8 mouse cellular contexts compared by ENCODE assay signal in genomic region chr7:81707471-81708140, GRCm38 (mm10). TPM values are rescaled to one million over a fixed set of nuclear protein-coding genes. Genes with fewer than 3 reads are reported as not detected.
DNase-seq lines count a peak whose midpoint lies in the region; ATAC-seq and TF ChIP-seq lines count a peak whose summit lies in the region.

Gene Homer2, minus strand, starts transcription at chr7:81707527.

- WGBS in kidney, adult 2 months: 74% methylated on average over 14 of the region's 14 CpGs
- 43% methylated on average over 14 of the region's 14 CpGs for WGBS in cerebellum, adult 2 months
- 71% methylated on average over 14 of the region's 14 CpGs for WGBS in intestine, embryonic 16.5 days
- WGBS in midbrain, embryonic 13.5 days: 76% methylated on average over 14 of the region's 14 CpGs

- peak within 1 kb of the TSS; percentile 76 for H3K9ac ChIP-seq in intestine, embryonic 16.5 days (ENCODE audit: low read depth, low read length)
- peak within 1 kb of the TSS; percentile 73 for H3K9ac ChIP-seq in midbrain, embryonic 13.5 days (replicated peaks)

- H3K27me3 ChIP-seq in kidney, adult 2 months (replicated peaks; ENCODE audit: control insufficient read depth, insufficient read depth, low read length): no peaks in the 10 kb centered on the region
- no peaks in the 10 kb centered on the region; the same call in 1 of the 2 replicates for H3K27me3 ChIP-seq in cerebellum, adult 2 months (ENCODE audit: control insufficient read depth, insufficient read depth, low read length)
- H3K27me3 ChIP-seq in intestine, embryonic 16.5 days (replicated peaks; ENCODE audit: control insufficient read depth, insufficient read depth, low read length): peaks cover 5% of the 10 kb centered on the region; the same call in 1 of the 2 replicates
- H3K27me3 ChIP-seq in midbrain, embryonic 13.5 days: peaks cover 33% of the 10 kb centered on the region

- peak within 1 kb of the TSS; percentile 41 for H3K4me3 ChIP-seq in kidney, adult 2 months (ENCODE audit: insufficient read depth, low read depth, low read length)
- H3K4me3 ChIP-seq in cerebellum, adult 2 months (replicated peaks; ENCODE audit: insufficient read depth, low read depth, low read length): peak within 1 kb of the TSS; percentile 59
- H3K4me3 ChIP-seq in intestine, embryonic 16.5 days (ENCODE audit: low read length): peak within 1 kb of the TSS; percentile 76
- peak within 1 kb of the TSS; percentile 71 for H3K4me3 ChIP-seq in midbrain, embryonic 13.5 days (replicated peaks)

- no peak for DNase-seq in kidney, adult 2 months
- DNase-seq in kidney, adult 8-10 months: no peak
- peak; percentile 39 to 40 for DNase-seq in cerebellum, adult 2 months
- DNase-seq in gastrocnemius, postnatal 4 days (ENCODE audit: low spot score in 2 of 2): no peak
- no peak for DNase-seq in frontal cortex, postnatal 36 days (ENCODE audit: low spot score in 2 of 2)
- no peak for DNase-seq in frontal cortex, postnatal 10 days (ENCODE audit: low spot score in 2 of 2)

- H3K4me2 ChIP-seq in intestine, embryonic 16.5 days (ENCODE audit: low read depth, low read length): peak within 1 kb of the TSS; percentile 88
- H3K4me2 ChIP-seq in midbrain, embryonic 13.5 days (replicated peaks): peak within 1 kb of the TSS; percentile 86

- no peaks in the 10 kb centered on the region for H3K4me1 ChIP-seq in kidney, adult 2 months (ENCODE audit: control insufficient read depth, insufficient read depth, low read length)
- peaks cover 7% of the 10 kb centered on the region; the same call in 1 of the 2 replicates for H3K4me1 ChIP-seq in cerebellum, adult 2 months (ENCODE audit: control insufficient read depth, insufficient read depth, low read length)
- H3K4me1 ChIP-seq in intestine, embryonic 16.5 days (ENCODE audit: control insufficient read depth, insufficient read depth, low read length): no peaks in the 10 kb centered on the region
- peaks cover 16% of the 10 kb centered on the region for H3K4me1 ChIP-seq in midbrain, embryonic 13.5 days (replicated peaks)

- no peak for TF ChIP-seq POLR2A in kidney, adult 2 months (IDR thresholded peaks at IDR 0.05; ENCODE audit: low read depth, low read length)
- TF ChIP-seq POLR2A in cerebellum, adult 2 months (IDR thresholded peaks at IDR 0.05; ENCODE audit: borderline replicate concordance, insufficient read depth, low read length): no peak

- no peak within 1 kb of the TSS for H3K27ac ChIP-seq in kidney, adult 2 months (ENCODE audit: insufficient read depth, low read depth, low read length)
- peak within 1 kb of the TSS; percentile 4; the same call in 1 of the 2 replicates for H3K27ac ChIP-seq in cerebellum, adult 2 months (ENCODE audit: insufficient read depth, low read length)
- H3K27ac ChIP-seq in intestine, embryonic 16.5 days (ENCODE audit: low read length): peak within 1 kb of the TSS; percentile 57
- peak within 1 kb of the TSS; percentile 41 for H3K27ac ChIP-seq in midbrain, embryonic 13.5 days

- H3K36me3 ChIP-seq in kidney, adult 2 months (ENCODE audit: control insufficient read depth, insufficient read depth, low read length): no peaks in the 10 kb centered on the region
- no peaks in the 10 kb centered on the region for H3K36me3 ChIP-seq in intestine, embryonic 16.5 days (ENCODE audit: control insufficient read depth, insufficient read depth, low read length)
- H3K36me3 ChIP-seq in midbrain, embryonic 13.5 days: no peaks in the 10 kb centered on the region

- TF ChIP-seq CTCF in kidney, adult 2 months (conservative IDR thresholded peaks at IDR 0.05; ENCODE audit: insufficient read depth, insufficient read length, low read depth, low read length): no peak
- TF ChIP-seq CTCF in cerebellum, adult 2 months (IDR thresholded peaks at IDR 0.05; ENCODE audit: borderline replicate concordance, insufficient read depth, low read depth, low read length): no peak

- 0 out of 2 replicates have a peak, but pooled peaks cover 4% of the 10 kb centered on the region for H3K9me3 ChIP-seq in intestine, embryonic 16.5 days (ENCODE audit: control insufficient read depth, low read length)
- no peaks in the 10 kb centered on the region for H3K9me3 ChIP-seq in midbrain, embryonic 13.5 days

- ATAC-seq in intestine, embryonic 16.5 days: no peak
- peak; percentile 31; the same call in 1 of the 2 replicates for ATAC-seq in midbrain, embryonic 13.5 days

RNA-seq across cellular contexts. Expression of gene Homer2, which starts in this region (rescaled TPM):
- polyA plus RNA-seq in kidney, adult 2 months (2012; rRNA removed): 0.96 and 1.1 TPM in 2 replicates
- 10.0 and 10.2 TPM in 2 replicates for polyA plus RNA-seq in cerebellum, adult 2 months (2012; rRNA removed)
- 10 to 100 TPM; 22.3 to 23.3 TPM for total RNA-seq in gastrocnemius, postnatal 4 days (2021)
- polyA plus RNA-seq in intestine, embryonic 16.5 days (2015; fragmentation: Nextera tagmentation; extraction: Ambion mirVana): 43.6 TPM in 2 replicates
- polyA plus RNA-seq in midbrain, embryonic 13.5 days (2015; fragmentation: Nextera tagmentation; extraction: Ambion mirVana): 15.4 and 16.4 TPM in 2 replicates

Comparison
In these comparisons a context has a peak if more than half of its experiments do, and no peak if none do; other contexts are left out.
1. DNase-seq: peak in cerebellum, adult 2 months (2 of 2); none in kidney, adult 2 months (single experiment), kidney, adult 8-10 months (0 of 2), gastrocnemius, postnatal 4 days (0 of 2), frontal cortex, postnatal 36 days (0 of 2) and frontal cortex, postnatal 10 days (0 of 2).
2. Peak in every context shown above with its lines, with median percentiles within 50 percentile points of each other: H3K4me3 ChIP-seq.